Mouse (Mus musculus): ENCODE data around the gene Atp4b.

GRCm38 (mm10) chr8:13338901-13339645, 57.6 kb downstream of the Atp4b start:
- TF ChIP-seq GATA1 (IDR thresholded peaks at IDR 0.05; ENCODE audit: borderline replicate concordance, low read length) = no peak
- TF ChIP-seq FLI1 (IDR thresholded peaks at IDR 0.05; ENCODE audit: low read length) = no peak
